Mouse (Mus musculus) T-helper 2 cell (primary cell): ENCODE results near the gene Akr1d1.

Experiments used
- in situ Hi-C: fragments of 300-600 bp; cut with MboI, MseI; formaldehyde crosslinking; loops from one replicate; pipeline ENCODE4 v1.15.1; 2025; ENCODE audit warnings: high pct_unique_total_duplicates

Akr1d1 gene

DNA sequence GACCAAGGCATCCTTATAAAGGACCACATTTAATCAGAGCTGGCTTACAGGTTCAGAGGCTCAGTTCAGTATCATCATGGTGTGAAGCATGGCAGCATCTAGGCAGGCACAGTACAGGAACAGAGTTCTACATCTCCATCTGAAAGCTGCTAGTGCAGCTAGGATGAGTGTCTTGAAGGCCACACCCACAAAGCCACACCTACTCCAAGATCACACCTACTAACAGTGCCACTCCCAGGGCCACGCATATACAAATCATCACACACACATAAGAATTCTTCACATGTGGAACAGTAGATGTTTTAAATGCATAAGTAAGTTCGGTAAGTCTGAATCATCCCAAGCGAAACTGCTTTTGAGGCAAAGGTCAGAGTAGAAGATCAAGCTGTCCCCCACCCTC lies 33.9 kb downstream of the Akr1d1 start:
- in situ Hi-C loops: loop anchor here (10.0 kb wide), 1 partner anchor 109 kb away; no protein-coding TSS in a partner anchor

DNA sequence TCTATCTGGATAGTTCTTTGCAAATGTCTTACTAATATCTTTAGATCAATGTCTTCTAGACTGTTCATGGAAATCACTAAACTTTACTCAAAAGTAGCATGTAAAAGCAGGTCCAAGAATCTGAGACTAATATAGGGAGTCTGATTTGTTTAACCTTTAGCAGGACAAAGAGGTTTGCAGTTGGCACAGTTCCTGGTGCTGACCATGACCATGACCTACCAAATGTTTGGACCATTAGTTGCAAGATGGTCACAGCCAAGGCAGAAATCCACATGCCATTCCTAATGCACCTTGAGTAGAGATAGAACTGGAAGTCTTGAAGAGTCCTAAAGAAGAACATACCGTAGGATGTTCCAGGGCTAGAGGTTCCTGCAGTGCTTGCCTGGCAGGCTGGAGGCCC lies 37.4 kb downstream of the Akr1d1 start:
- in situ Hi-C loops: loop anchor here (10.0 kb wide), 1 partner anchor 113 kb away; no protein-coding TSS in a partner anchor

DNA sequence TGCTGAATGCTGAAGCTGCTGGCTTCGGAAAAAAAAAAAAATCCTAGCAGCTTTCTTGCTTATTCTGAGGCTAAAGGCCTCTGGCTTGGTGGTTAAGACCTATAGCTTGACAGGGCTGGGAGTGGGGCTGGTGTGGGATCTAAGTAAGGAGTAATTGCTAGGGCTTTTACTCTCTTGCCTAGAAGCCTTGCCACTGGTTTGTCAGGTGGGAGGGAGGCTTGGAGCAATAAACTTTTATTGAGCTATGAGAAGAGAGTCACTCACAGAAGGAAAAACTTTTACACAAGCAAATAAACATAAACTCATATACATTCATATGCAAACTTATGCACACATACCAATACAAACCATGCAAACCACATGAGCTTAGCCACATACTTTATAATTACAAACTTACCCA lies 42.0 kb downstream of the Akr1d1 start:
- in situ Hi-C loops: no loop called here

DNA sequence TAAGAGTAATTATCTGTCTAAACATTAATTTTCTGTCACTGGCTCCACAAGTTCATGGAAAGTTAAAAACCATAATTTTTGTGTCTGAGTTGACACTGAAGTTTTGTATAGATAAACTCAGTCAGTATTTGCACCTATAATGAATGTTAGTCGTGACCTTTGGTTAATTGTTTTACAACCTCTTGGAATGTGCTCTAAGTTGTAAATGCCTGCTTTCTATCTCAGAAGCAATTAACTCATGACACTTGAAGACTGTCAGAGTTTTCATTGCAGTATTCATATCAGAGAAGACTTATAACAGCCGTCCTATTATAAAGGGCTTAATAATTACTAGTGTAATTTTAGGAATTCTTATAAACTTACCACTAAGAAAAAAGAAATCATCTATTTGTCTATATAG lies 43.0 kb downstream of the Akr1d1 start:
- in situ Hi-C loops: no loop called here

DNA sequence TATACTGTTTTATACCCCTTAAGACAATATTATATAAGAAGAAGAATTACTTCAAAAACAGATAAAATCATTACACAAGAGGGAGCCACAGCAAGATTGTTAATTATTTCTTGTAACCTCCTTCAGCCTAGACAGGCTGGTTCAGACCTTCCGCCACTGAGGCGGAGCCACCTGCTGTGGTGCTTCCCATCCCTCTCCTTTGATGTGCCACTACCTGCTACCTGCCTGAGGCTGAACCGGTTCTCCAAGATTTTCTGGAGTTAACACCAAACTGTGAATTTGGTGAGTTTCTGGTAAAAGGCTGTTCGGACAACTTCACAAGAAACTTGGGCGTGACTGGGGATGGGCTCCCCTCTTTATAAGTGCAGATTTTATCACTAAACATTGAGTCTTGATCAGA lies 50.5 kb downstream of the Akr1d1 start:
- in situ Hi-C loops: no loop called here

DNA sequence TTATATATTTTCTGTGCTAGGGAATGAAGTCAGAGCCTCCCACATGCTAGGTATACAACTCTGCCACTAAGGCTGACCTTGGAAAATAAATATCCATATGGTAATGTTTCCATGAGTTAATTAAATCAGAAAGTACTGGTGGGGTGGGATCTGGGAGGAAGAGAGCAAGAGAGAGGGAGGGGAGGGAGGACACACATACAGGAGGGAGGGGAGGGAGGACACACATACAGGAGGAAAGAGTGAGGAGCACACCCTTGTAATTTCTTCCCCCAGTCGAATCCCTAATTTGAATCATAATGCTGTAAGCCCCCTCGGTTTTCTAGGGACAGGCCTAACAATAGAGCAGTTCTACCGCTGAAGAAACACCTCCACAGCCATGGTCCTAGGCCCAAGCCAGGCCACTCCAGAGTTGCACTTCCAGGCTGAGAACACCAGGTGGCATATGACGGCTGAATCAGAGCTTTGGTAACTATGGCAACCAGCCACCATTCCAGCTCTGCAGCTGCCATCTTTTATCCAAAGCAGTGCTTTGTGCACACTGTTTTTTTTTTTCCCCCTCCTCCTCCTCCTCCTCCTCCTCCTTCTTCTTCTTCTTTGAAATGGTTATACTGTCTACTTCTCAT lies 59.5 kb downstream of the Akr1d1 start:
- in situ Hi-C loops: no loop called here

DNA sequence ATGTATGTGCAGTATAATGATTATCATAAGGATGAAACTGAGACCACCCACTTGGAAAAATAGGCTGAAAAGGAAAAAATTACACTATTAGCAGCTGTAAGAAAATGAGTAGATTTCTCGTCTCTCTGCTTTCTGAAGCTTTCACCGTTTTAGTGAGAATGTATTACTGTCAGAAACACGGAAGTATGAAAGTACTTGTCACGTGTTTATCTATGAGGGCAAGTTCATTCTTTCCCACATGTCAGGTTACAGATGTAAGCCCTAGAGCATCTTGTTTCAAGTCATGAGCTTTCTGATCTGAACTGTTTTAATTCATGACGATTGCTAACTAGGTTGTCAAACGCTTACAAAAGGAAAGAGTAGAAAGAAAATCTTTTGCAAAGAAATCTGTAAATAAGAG lies 60.8 kb downstream of the Akr1d1 start:
- in situ Hi-C loops: loop anchor here (10.0 kb wide), 1 partner anchor 474 kb away; no protein-coding TSS in a partner anchor

DNA sequence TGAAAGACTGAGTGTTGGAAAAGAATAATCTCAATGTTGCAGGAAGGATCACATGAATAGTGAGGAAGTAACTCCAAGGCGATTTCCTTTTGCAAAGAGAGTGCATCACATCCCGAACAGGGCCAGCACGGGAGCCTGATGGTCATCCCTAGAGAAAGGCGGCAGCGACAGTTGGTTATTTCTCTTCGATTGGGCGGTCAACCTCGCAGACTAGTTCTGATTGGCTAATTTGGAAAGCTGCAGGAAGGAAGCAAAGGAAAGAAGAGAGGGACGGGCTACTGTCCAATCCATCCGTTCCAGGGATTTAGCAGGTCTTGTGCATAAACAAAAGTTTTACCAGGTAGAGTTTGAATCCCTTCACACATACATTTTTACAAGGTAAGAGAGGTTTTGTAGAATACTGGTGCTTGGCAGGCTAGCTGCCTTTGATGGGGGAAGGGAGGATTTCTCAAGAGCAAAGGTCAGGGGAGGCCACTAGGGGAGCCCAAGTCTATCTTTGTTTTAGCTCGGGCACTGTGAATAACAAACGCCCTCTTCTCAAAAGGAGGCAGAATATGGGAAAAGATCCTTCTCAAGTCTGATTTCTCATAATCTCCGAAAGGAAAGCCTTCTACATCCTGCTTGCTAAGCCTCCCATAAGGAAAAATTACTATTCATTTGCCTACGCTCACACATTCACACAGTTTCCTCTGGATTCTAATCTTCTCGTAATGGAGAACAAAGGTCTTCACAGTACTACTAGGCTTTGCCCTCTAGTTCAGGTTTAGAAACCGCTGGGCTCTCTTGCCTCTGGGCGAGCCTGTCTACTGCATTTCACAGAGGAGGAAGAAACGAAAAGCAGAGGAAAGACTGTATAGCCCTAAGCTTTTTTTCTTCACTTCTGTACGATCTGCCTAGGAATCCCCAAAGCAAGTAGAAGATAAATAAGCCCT lies 62.4 kb downstream of the Akr1d1 start:
- in situ Hi-C loops: loop anchor here (10.0 kb wide), 1 partner anchor 472 kb away; no protein-coding TSS in a partner anchor

DNA sequence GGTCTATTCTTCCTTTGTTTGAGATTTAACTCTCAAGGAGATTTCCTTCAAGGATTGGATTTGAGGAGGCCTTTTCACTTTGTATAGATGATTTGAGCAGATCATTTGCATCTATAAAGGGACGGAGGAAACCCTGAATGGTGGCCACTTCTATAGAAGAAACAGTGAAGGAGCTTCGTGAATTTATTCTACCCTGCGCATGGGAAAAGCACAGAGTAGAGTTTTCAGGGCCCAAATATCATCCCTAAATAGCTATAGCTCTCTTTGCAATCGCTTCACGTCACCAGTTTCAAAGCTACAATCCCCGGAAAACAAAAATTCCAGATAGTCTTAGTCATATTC lies 63.0 kb downstream of the Akr1d1 start:
- in situ Hi-C loops: loop anchor here (10.0 kb wide), 1 partner anchor 472 kb away; no protein-coding TSS in a partner anchor

DNA sequence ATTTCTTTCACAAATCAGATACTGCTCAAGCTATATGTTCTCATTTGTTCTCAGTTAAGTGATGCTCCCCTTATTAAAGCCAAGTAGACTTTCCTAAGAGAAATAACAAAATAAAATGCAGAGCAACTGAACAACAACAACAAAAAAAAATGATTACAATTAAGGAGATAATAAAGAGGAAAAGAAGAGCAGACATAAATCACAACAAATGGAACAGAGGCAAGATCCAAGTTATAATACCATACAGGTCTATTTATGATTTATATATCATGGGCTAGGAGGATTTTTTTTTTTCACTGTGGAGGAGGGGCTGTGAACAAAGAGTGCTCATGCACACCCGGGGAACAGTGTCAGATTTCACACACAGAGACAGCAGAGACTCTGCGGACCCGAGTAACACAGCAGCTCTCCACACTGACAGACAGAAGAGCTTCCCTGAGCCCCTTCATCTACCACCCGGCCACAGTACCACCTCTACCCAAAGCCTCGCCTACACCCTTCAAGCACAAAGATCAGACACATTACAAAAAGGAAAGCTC lies 63.6 kb downstream of the Akr1d1 start:
- in situ Hi-C loops: loop anchor here (10.0 kb wide), 1 partner anchor 471 kb away; no protein-coding TSS in a partner anchor

DNA sequence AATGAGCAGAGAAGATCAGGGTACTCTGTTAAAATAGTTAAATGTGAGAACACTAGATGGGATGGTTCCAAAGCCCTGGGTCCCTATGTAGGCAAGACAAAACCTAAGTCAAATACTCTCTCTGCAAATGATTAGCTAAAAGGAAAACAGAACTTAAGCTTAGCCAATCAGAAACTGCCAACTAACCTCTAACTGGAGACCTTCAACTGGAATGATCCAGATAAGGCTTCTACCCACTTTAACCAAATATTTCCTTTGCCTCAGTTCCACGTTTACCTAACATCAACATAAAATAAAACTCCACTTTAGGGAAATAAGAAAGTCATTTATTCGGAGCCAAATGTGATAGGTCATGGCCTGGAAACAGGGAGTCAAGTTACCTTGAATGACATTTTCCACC lies 67.1 kb downstream of the Akr1d1 start:
- in situ Hi-C loops: loop anchor here (10.0 kb wide), 1 partner anchor 468 kb away; no protein-coding TSS in a partner anchor

DNA sequence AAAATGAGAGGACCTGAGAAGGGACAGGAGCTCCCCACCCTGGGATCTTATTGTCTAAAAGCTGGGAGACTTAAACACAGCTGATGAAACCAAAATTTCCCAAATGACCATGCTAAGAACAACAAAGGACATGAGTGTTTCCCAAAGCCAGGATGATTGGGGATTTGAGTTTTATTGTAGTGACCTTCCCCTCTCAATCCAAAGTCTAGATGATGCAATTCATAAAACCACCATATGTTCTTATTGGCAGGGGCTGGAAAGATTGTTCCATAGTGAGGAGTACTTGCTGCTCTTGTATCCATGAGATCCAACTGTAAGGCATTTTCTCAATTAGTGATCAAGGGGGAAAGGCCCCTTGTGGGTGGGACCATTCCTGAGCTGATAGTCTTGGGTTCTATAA lies 68.1 kb downstream of the Akr1d1 start:
- in situ Hi-C loops: loop anchor here (10.0 kb wide), 1 partner anchor 467 kb away; no protein-coding TSS in a partner anchor

DNA sequence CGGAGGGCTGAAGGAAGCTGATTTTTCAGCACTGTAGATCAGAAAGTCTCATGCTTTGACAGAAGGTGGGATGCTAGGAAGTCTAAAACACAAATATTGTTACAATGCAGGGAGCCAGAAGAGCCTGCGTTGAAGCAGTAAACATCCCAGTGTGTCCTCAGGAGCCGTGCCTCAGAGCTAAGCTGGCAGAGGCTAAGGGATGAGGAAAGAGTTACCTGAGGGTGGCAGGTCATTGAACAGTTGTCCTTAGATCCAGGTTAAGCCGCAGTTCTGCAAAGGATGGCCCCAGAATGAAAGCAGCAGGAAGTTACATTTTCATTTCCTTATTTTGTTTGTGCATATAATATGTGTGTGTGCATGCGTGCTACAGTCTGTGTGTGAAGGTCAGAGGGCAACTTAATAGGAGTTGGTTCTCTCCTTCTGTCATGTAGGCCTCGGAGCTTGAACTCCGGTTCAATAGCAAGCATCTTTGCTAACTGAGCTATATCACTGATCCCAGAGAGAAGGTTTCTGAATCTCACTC lies 71.1 kb downstream of the Akr1d1 start:
- in situ Hi-C loops: no loop called here

DNA sequence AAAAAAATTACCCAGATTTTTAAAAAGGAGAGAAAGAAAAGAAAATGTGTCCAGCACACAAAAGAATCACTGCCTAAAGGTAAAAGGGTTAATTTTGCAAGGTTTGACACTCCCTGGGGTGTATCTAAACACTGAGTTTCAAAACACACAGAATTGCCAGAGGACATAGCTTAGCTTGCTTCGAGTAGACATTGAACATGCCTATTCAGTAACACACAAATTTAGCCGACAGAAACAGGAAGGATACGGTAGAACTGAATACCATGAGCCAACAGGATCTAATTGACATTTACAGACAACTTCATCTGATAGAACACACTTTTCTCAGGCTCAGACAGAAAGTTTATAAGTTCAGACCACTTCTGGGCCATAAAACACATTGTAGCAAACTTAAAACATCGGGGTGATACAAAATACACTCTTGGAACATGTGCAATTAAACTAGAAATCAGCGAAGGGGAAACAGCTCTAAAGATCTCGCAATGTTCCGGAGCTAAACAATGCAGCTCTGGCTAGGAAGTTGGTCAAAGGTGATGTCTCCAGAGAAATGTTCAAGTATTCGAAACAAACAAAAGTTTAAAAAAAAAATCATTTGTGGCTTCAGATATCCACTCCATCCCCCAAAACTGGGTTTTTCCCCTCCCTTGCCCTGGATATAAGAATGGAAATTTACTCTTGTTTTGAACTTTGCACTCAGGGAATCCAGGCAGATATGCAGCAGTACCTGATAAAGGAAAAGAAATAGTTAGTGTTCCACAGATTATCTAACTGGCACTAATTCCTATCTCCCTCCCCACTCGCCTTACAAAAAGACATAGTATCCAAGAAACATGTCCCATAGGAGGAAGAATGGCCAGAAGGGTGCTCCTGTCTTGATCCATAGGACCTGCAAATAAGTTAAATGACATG lies 73.1 kb downstream of the Akr1d1 start:
- in situ Hi-C loops: no loop called here

DNA sequence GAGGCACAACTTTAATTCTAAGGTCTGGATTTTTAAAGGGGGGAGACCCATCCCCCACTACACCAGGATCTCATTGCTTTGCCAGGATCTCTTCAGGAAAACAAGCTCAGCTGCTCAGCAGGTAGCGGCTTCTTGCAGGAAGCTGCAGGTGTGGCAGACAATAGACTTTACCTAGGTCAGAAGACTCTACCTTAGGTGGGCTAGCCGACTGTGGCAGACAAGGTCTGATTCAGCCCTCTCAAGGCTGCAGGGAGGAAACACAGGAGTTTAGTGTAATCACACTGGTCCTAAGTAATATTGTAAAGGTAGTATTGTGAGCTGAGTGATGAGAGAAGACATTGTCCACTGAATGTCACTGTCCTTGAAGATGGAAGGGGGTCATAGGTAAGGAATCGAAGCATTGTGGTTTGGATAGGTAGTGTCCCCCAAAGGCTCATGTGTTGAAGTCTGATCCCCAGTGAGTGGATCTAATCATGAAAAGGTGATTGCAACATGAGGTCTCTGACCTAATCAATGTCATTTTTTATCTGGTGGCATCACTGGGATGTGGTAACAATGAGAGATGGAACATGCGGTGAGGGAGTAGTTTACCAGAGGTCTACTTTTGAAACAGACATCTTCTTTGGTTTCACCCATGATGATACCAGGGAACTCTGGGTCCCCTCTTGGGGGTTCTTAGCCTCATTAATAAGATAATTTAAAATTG lies 74.4 kb downstream of the Akr1d1 start:
- in situ Hi-C loops: no loop called here

DNA sequence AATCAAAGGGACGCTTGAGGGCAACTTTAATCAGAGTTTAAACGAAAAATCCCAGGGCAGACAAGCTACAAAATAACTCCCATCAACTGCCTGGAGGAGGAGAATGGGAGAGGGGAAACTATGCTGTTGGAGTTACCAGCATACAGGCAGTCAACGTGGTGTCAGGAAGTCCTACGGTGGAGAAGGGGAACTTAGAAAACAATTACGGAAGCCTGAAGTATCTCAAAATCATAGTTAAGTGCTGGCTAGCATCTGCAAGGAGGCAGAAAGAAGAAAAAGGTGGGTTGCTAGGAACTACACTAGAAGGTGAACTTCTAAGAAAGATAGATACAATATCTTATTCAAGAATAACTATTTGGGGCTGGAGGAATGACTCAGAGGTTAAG lies 74.9 kb downstream of the Akr1d1 start:
- in situ Hi-C loops: no loop called here

DNA sequence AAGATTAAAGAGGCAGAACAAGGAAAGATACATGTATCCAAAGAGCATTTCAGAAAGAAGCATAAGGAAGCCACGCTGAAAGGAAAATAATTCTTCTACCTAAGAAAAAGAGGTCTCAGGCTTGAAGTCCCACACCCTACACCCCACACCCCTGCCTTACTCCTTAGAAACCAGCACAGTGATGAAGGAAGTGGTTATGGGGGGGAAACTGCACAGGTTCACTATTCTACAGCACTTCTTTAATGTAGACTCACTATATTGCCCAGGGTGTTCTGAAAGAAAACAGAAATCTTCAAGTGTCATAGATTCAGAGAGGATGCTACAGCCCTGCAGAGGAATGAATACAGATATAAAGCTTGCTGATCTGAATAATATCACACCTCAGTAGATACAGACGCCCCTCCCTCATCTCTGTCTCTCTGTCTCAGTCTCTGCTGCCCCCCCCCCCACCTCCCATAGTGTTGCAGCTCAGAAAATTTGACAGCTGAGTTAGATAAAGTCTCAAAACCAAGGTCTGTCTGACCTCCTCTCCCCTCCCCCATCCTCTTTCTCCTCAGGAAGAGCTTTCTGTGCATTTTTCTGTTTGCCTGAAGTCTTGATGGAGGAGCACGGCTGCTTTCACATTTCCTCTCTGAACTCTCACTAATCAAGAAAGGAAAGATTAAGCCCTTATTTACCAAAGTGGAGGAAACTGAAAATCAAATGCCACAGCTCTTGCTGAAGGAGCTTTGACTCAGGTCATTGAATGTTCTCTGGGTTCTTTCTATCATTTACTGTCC lies 77.7 kb downstream of the Akr1d1 start:
- in situ Hi-C loops: no loop called here

DNA sequence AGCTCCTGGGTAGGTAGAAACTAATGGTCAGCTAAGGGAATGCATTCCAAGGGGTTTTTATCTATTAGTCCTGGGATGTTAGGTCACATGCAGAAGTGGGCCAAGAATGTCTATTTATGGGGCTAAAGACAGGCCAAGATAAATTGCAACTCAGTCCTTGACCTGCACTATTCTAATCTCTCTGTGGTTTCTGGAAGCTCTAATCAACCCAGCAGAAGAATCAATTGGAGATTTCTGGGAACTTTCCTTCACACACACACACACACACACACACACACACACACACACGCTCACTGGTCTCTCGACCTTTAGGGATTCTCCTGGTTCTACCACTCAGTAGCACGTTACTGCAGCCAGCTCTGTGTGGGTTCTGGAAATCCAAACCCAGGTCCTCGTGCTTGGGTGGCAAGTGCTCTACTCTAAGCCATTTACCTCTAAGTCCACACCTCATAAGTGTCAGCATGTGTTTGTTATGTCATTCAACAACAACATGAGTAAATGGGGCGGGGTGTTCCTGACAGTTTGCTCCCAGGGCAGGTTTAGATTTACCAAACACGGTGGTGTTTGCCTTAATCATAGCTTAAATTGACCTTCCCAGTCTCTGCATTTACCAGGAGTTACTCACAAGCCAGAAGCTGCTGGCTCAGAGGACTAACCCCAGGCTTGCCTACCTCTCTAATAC lies 82.8 kb downstream of the Akr1d1 start:
- in situ Hi-C loops: no loop called here

DNA sequence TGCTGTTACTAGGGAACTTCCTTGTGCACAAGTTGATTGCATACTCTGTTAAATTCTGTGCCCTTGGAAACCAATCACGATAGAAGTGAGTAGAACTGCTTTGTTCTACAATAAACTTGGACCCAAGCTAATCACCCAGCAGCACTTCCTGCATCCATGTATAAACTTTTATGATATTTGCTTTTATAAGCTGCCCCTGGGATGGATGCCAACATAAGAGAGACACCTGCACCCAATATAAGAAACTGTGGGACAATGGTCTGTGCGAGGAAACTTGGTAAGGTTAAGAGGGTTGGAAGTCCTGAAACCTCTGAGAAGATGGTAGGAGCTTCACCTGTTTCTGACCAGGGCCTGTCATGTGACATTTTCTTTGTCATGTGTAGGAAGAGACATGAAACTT lies 85.5 kb downstream of the Akr1d1 start:
- in situ Hi-C loops: no loop called here
